9 mouse cellular contexts compared by ENCODE assay signal in the genomic region with DNA sequence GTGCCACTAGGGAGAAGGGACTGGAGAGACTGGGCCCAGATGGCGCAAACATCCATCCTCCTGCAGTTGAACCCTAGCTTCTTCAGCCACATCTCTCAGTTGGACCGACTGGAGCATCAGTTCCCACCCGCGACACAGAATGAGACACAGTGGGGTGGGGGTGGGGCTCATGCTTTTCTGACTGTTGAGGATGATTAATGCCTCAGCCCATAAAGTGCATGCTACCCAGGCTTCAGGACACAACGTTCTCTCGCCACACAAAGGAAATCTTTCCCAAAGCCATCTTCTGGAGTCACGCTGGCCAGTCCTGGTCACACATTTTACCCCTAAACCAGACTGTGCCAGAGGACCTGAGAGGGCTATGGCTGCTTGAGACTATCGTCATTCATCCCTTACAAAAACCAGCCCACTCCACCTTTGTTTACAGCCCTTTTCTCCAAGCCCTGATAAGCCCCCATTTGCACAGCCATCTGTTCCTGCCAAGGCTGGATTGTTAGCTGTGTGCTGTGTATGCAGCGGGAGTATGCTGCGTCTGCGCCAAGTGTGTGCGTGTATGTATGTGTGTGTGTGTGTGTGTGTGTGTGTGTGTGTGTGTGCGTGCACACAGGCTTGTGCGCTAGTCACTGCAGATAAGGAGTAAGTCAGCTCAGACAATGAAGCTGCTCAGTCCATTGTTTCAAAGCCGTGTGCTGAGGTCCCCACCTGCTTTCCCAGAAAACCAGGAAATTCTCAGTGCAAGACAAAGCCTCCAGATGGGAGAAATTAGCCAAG. TPM values are rescaled to one million over a fixed set of nuclear protein-coding genes. Genes with fewer than 3 reads are reported as not detected.
DNase-seq lines count a peak whose midpoint lies in the region; ATAC-seq and TF ChIP-seq lines count a peak whose summit lies in the region.
"Had no signal": no experiment of that assay in that cellular context is flagged by ENCODE, and none has a peak within 500 bp of the region (broad histone marks: within the 10 kb centered on the region; RNA-seq: fewer than 3 reads in every experiment).

No protein-coding gene starts in this region.

- H3K27ac ChIP-seq in intestine, embryonic 15.5 days, result no peak overlapping the region
- H3K27ac ChIP-seq in intestine, postnatal 0 days (ENCODE audit: low read depth, low read length), result no peak overlapping the region
- H3K27ac ChIP-seq in forebrain, embryonic 12.5 days, result peak overlapping the region; percentile 90
- peak overlapping the region; percentile 46 for H3K27ac ChIP-seq in neural tube, embryonic 11.5 days (ENCODE audit: low read depth, low read length)

- no peak overlapping the region for H3K9ac ChIP-seq in intestine, embryonic 15.5 days
- no peak overlapping the region for H3K9ac ChIP-seq in intestine, postnatal 0 days (ENCODE audit: low read depth, low read length)
- no peak overlapping the region for H3K9ac ChIP-seq in forebrain, embryonic 12.5 days
- H3K9ac ChIP-seq in neural tube, embryonic 11.5 days (ENCODE audit: low read length), result peak overlapping the region; percentile 44; the same call in 1 of the 2 replicates

- no peak overlapping the region for H3K4me3 ChIP-seq in intestine, embryonic 15.5 days (replicated peaks)
- no peak overlapping the region for H3K4me3 ChIP-seq in intestine, postnatal 0 days (ENCODE audit: low read depth, low read length)
- H3K4me3 ChIP-seq in forebrain, embryonic 12.5 days (replicated peaks), result no peak overlapping the region
- H3K4me3 ChIP-seq in neural tube, embryonic 11.5 days (ENCODE audit: low read depth, low read length), result no peak overlapping the region

- DNase-seq in layer of hippocampus, adult 9-11 months, result peak; percentile 69
- peak; percentile 70 for DNase-seq in neural tube, embryonic 11.5 days (ENCODE audit: low spot score)
- no peak for DNase-seq in thymus, postnatal 14 days
- no peak for DNase-seq in Muller cell, postnatal 12 days (ENCODE audit: inconsistent ontology term)
- DNase-seq in kidney, adult 18-20 months, result no peak

- H3K4me1 ChIP-seq in intestine, embryonic 15.5 days (replicated peaks), result no peaks in the 10 kb centered on the region
- H3K4me1 ChIP-seq in intestine, postnatal 0 days (replicated peaks; ENCODE audit: control insufficient read depth, insufficient read depth, low read length), result no peaks in the 10 kb centered on the region
- peaks cover 34% of the 10 kb centered on the region for H3K4me1 ChIP-seq in forebrain, embryonic 12.5 days
- H3K4me1 ChIP-seq in neural tube, embryonic 11.5 days (ENCODE audit: control insufficient read depth, insufficient read depth, low read length), result peaks cover 9% of the 10 kb centered on the region

- H3K9me3 ChIP-seq in intestine, embryonic 15.5 days, result no peaks in the 10 kb centered on the region
- no peaks in the 10 kb centered on the region for H3K9me3 ChIP-seq in intestine, postnatal 0 days (ENCODE audit: control insufficient read depth)
- H3K9me3 ChIP-seq in forebrain, embryonic 12.5 days, result no peaks in the 10 kb centered on the region
- H3K9me3 ChIP-seq in neural tube, embryonic 11.5 days (ENCODE audit: control insufficient read depth, low read length), result no peaks in the 10 kb centered on the region
- H3K9me3 ChIP-seq: G1E had no signal

- no peak overlapping the region for H3K4me2 ChIP-seq in intestine, embryonic 15.5 days (replicated peaks)
- H3K4me2 ChIP-seq in intestine, postnatal 0 days (replicated peaks; ENCODE audit: low read depth), result no peak overlapping the region
- peak overlapping the region; percentile 8; the same call in 1 of the 2 replicates for H3K4me2 ChIP-seq in forebrain, embryonic 12.5 days
- no peak overlapping the region for H3K4me2 ChIP-seq in neural tube, embryonic 11.5 days (ENCODE audit: low read depth)

- H3K27me3 ChIP-seq in intestine, embryonic 15.5 days (replicated peaks), result no peaks in the 10 kb centered on the region
- no peaks in the 10 kb centered on the region for H3K27me3 ChIP-seq in intestine, postnatal 0 days (replicated peaks; ENCODE audit: control insufficient read depth, insufficient read depth, low read length)
- H3K27me3 ChIP-seq in forebrain, embryonic 12.5 days, result no peaks in the 10 kb centered on the region
- no peaks in the 10 kb centered on the region for H3K27me3 ChIP-seq in neural tube, embryonic 11.5 days (ENCODE audit: control insufficient read depth, insufficient read depth, low read length)

- ATAC-seq in intestine, embryonic 15.5 days, result peak; percentile 56; the same call in 1 of the 2 replicates
- ATAC-seq in intestine, postnatal 0 days, result no peak
- ATAC-seq in forebrain, embryonic 12.5 days (ENCODE audit: low FRiP score), result peak; percentile 94
- ATAC-seq in neural tube, embryonic 11.5 days (ENCODE audit: insufficient read depth, low FRiP score, low TSS enrichment), result peak; percentile 82

- no peak for TF ChIP-seq CTCF in intestine, postnatal 0 days (IDR thresholded peaks at IDR 0.05; ENCODE audit: low read depth)

- no peaks in the 10 kb centered on the region for H3K36me3 ChIP-seq in intestine, embryonic 15.5 days
- H3K36me3 ChIP-seq in intestine, postnatal 0 days (ENCODE audit: control insufficient read depth, insufficient read depth), result no peaks in the 10 kb centered on the region
- H3K36me3 ChIP-seq in forebrain, embryonic 12.5 days (replicated peaks), result no peaks in the 10 kb centered on the region
- no peaks in the 10 kb centered on the region for H3K36me3 ChIP-seq in neural tube, embryonic 11.5 days (ENCODE audit: control insufficient read depth, insufficient read depth, low read length)
- H3K36me3 ChIP-seq: G1E had no signal

- 30% methylated on average over 15 of the region's 15 CpGs for WGBS in intestine, embryonic 15.5 days
- 30% methylated on average over 15 of the region's 15 CpGs for WGBS in intestine, postnatal 0 days
- 31% methylated on average over 15 of the region's 15 CpGs for WGBS in forebrain, embryonic 12.5 days
- 47% methylated on average over 15 of the region's 15 CpGs for WGBS in neural tube, embryonic 11.5 days

RNA-seq across cellular contexts. Expression of a gene that starts 18.1 kb away (rescaled TPM):
- polyA plus RNA-seq in intestine, embryonic 15.5 days (2015; fragmentation: Nextera tagmentation; extraction: Ambion mirVana), result 40.6 and 44.1 TPM in 2 replicates
- 14.8 and 15.5 TPM in 2 replicates for polyA plus RNA-seq in intestine, postnatal 0 days (2015; fragmentation: Nextera tagmentation; extraction: Ambion mirVana)
- polyA plus RNA-seq in forebrain, embryonic 12.5 days (2016; fragmentation: Nextera tagmentation; extraction: Ambion mirVana), result 87.3 and 88.5 TPM in 2 replicates
- 73.8 and 84.4 TPM in 2 replicates for polyA plus RNA-seq in neural tube, embryonic 11.5 days (2014; fragmentation: Nextera tagmentation; extraction: Ambion mirVana)

RNA-seq across cellular contexts. Expression of a gene that starts 30.3 kb away (rescaled TPM):
- 8.5 and 8.8 TPM in 2 replicates for polyA plus RNA-seq in intestine, embryonic 15.5 days (2015; fragmentation: Nextera tagmentation; extraction: Ambion mirVana)
- 6.6 and 7.3 TPM in 2 replicates for polyA plus RNA-seq in intestine, postnatal 0 days (2015; fragmentation: Nextera tagmentation; extraction: Ambion mirVana)
- 9.1 and 10.2 TPM in 2 replicates for polyA plus RNA-seq in forebrain, embryonic 12.5 days (2016; fragmentation: Nextera tagmentation; extraction: Ambion mirVana)
- 11.2 and 13.2 TPM in 2 replicates for polyA plus RNA-seq in neural tube, embryonic 11.5 days (2014; fragmentation: Nextera tagmentation; extraction: Ambion mirVana)

Comparison
In these comparisons a context has a peak if more than half of its experiments do, and no peak if none do; other contexts are left out.
1. H3K27ac ChIP-seq: peak in forebrain, embryonic 12.5 days (single experiment) and neural tube, embryonic 11.5 days (single experiment); none in intestine, embryonic 15.5 days (single experiment) and intestine, postnatal 0 days (single experiment).
2. DNase-seq: peak in layer of hippocampus, adult 9-11 months (single experiment) and neural tube, embryonic 11.5 days (single experiment); none in thymus, postnatal 14 days (single experiment), Muller cell, postnatal 12 days (single experiment) and kidney, adult 18-20 months (single experiment).